Mouse (Mus musculus): ENCODE measurements around the gene Poldip3.

DNA sequence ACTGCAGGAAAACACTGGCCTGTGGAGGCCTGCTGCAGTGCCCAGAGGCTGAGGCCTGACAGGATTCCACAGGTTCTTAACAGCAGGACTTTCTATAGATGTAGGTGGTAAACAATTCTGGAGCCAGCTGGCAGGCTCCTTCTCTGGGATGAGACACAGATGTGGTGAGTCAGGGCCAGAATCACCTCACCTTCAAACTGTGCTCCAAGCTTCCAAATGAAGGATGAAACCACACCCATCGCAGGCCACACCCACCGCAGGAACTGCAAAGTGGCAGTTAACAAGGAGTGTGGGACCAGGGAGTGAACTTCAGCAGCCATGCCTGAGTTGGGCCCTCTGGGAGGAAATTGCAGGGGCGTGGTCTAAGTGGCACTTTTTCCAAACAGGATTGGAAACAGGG, 58.3 kb downstream of the Poldip3 start:
- TF ChIP-seq CTCF (IDR thresholded peaks at IDR 0.05; ENCODE audit: low read depth) = no peak
- TF ChIP-seq EP300 (optimal IDR thresholded peaks at IDR 0.05) = no peak

All from stomach, postnatal 0 days (tissue).